In the genomic region with DNA sequence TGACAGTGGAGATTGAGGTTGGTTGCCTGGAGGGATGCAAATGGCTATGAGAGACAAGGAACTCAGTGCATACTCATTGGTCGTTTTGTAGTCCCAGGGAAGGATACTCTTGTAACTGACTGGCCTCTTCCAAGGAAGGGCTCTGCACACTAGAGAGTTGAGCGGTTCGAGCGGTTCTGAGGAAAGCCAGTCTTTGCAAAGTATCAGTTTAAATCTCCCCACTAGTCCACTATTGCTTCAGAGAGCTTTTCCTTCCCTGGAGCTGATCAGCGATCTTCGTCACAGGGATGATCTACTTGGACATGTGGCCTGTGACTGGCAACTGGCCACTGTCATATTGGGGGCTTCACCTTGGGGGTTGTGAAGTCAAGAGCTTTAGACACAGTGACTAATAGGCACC, we compare ENCODE assay signal across 26 mouse cellular contexts. TPM values are rescaled to one million over a fixed set of nuclear protein-coding genes. Genes with fewer than 3 reads are reported as not detected.
DNase-seq lines count a peak whose midpoint lies in the region; ATAC-seq lines count a peak whose summit lies in the region.
"Had no signal": no experiment of that assay in that cellular context is flagged by ENCODE, and none has a peak within 500 bp of the region (broad histone marks: within the 10 kb centered on the region; RNA-seq: fewer than 3 reads in every experiment).

No protein-coding gene starts in this region.

- no peak overlapping the region for H3K4me2 ChIP-seq in hindbrain, embryonic 11.5 days (replicated peaks; ENCODE audit: low read depth, low read length)
- no peak overlapping the region for H3K4me2 ChIP-seq in hindbrain, embryonic 12.5 days (replicated peaks)
- no peak overlapping the region for H3K4me2 ChIP-seq in neural tube, embryonic 15.5 days
- H3K4me2 ChIP-seq: embryonic facial prominence, embryonic 13.5 days; embryonic facial prominence, embryonic 15.5 days; forebrain, embryonic 12.5 days had no signal

- no peak overlapping the region for H3K9ac ChIP-seq in hindbrain, embryonic 11.5 days (ENCODE audit: low read depth, low read length)
- H3K9ac ChIP-seq in hindbrain, embryonic 12.5 days, result no peak overlapping the region
- H3K9ac ChIP-seq in neural tube, embryonic 15.5 days (replicated peaks), result no peak overlapping the region
- H3K9ac ChIP-seq: embryonic facial prominence, embryonic 13.5 days; embryonic facial prominence, embryonic 15.5 days; forebrain, embryonic 12.5 days had no signal

- no peaks in the 10 kb centered on the region for H3K4me1 ChIP-seq in hindbrain, embryonic 11.5 days (replicated peaks; ENCODE audit: control insufficient read depth, insufficient read depth, low read length)
- peaks cover 11% of the 10 kb centered on the region for H3K4me1 ChIP-seq in hindbrain, embryonic 12.5 days
- peaks cover 44% of the 10 kb centered on the region for H3K4me1 ChIP-seq in neural tube, embryonic 15.5 days
- H3K4me1 ChIP-seq: embryonic facial prominence, embryonic 13.5 days; embryonic facial prominence, embryonic 15.5 days had no signal

- no peak for ATAC-seq in hindbrain, embryonic 11.5 days (ENCODE audit: low FRiP score)
- no peak for ATAC-seq in hindbrain, embryonic 12.5 days (ENCODE audit: low FRiP score)
- ATAC-seq in neural tube, embryonic 15.5 days (ENCODE audit: low FRiP score), result no peak
- ATAC-seq: activated CD4-positive, CD25-positive, alpha-beta regulatory T cell, adult 4 months; CD4-positive, CD25-positive, alpha-beta regulatory T cell, adult 4 months; forebrain, embryonic 14.5 days; forebrain, embryonic 16.5 days; Patski had no signal

- H3K4me3 ChIP-seq in hindbrain, embryonic 11.5 days (ENCODE audit: low read depth, low read length), result no peak overlapping the region
- no peak overlapping the region for H3K4me3 ChIP-seq in hindbrain, embryonic 12.5 days
- no peak overlapping the region for H3K4me3 ChIP-seq in neural tube, embryonic 15.5 days (replicated peaks)
- H3K4me3 ChIP-seq: embryonic facial prominence, embryonic 13.5 days; embryonic facial prominence, embryonic 15.5 days; erythroblast, embryonic 14.5 days; forebrain, embryonic 10.5 days; forebrain, embryonic 12.5 days had no signal

- H3K27ac ChIP-seq in hindbrain, embryonic 11.5 days (ENCODE audit: low read depth, low read length), result 0 out of 2 replicates have a peak overlapping the region, but pooled peaks have one; percentile 9
- H3K27ac ChIP-seq in hindbrain, embryonic 12.5 days, result no peak overlapping the region
- H3K27ac ChIP-seq in neural tube, embryonic 15.5 days (replicated peaks), result no peak overlapping the region
- H3K27ac ChIP-seq: embryonic facial prominence, embryonic 13.5 days; embryonic facial prominence, embryonic 15.5 days; forebrain, embryonic 10.5 days; forebrain, embryonic 12.5 days had no signal

- no peaks in the 10 kb centered on the region for H3K36me3 ChIP-seq in hindbrain, embryonic 11.5 days (ENCODE audit: control insufficient read depth, insufficient read depth, low read length)
- H3K36me3 ChIP-seq in hindbrain, embryonic 12.5 days, result peaks cover 8% of the 10 kb centered on the region
- no peaks in the 10 kb centered on the region for H3K36me3 ChIP-seq in neural tube, embryonic 15.5 days
- H3K36me3 ChIP-seq: embryonic facial prominence, embryonic 13.5 days; embryonic facial prominence, embryonic 15.5 days; G1E had no signal

- H3K27me3 ChIP-seq in hindbrain, embryonic 11.5 days (ENCODE audit: control insufficient read depth, insufficient read depth, low read length), result no peaks in the 10 kb centered on the region
- H3K27me3 ChIP-seq in hindbrain, embryonic 12.5 days, result no peaks in the 10 kb centered on the region
- no peaks in the 10 kb centered on the region for H3K27me3 ChIP-seq in neural tube, embryonic 15.5 days (replicated peaks)
- H3K27me3 ChIP-seq: CH12.LX; embryonic facial prominence, embryonic 13.5 days; embryonic facial prominence, embryonic 15.5 days; forebrain, embryonic 12.5 days; Patski had no signal

- H3K9me3 ChIP-seq in hindbrain, embryonic 11.5 days (ENCODE audit: control insufficient read depth, low read length), result no peaks in the 10 kb centered on the region
- peaks cover 7% of the 10 kb centered on the region; the same call in 1 of the 2 replicates for H3K9me3 ChIP-seq in hindbrain, embryonic 12.5 days (replicated peaks)
- H3K9me3 ChIP-seq in neural tube, embryonic 15.5 days (replicated peaks), result no peaks in the 10 kb centered on the region
- H3K9me3 ChIP-seq: embryonic facial prominence, embryonic 13.5 days; embryonic facial prominence, embryonic 15.5 days; G1E had no signal

- WGBS in hindbrain, embryonic 11.5 days, result 87% methylated on average over 6 of the region's 6 CpGs
- 85% methylated on average over 6 of the region's 6 CpGs for WGBS in hindbrain, embryonic 12.5 days
- WGBS in neural tube, embryonic 15.5 days, result 85% methylated on average over 6 of the region's 6 CpGs

- DNase-seq in cerebellum, adult 11 months, result peak; percentile 1
- DNase-seq in cerebellum, adult 18-20 months, result no peak
- DNase-seq in heart, adult 11 months, result peak; percentile 68
- no peak for DNase-seq in heart, adult 9 months (ENCODE audit: low spot score in 2 of 2)
- no peak for DNase-seq in hindbrain, embryonic 11.5 days (ENCODE audit: low spot score)
- DNase-seq in neural tube, embryonic 10.5 days (ENCODE audit: extremely low spot score, low spot score), result peak; percentile 12
- DNase-seq: adrenal gland, adult 8-10 months; adrenal gland, postnatal 14 days; adrenal gland, postnatal 36 days; B cell, adult 2 months; cerebellum, adult 9-10 months; cerebellum, postnatal 36 days had no signal

RNA-seq across cellular contexts. Expression of a gene that starts 28.5 kb away (rescaled TPM):
- 112 and 115 TPM in 2 replicates for polyA plus RNA-seq in hindbrain, embryonic 11.5 days (2014; fragmentation: Nextera tagmentation; extraction: Ambion mirVana)
- 153 and 157 TPM in 2 replicates for polyA plus RNA-seq in hindbrain, embryonic 12.5 days (2016; fragmentation: Nextera tagmentation; extraction: Ambion mirVana)
- 152 and 181 TPM in 2 replicates for polyA plus RNA-seq in neural tube, embryonic 15.5 days (2015; fragmentation: Nextera tagmentation; extraction: Ambion mirVana)
- polyA plus RNA-seq: erythroblast, embryonic 14.5 days had no signal

Comparison
In these comparisons a context has a peak if more than half of its experiments do, and no peak if none do; other contexts are left out.
1. DNase-seq: peak in cerebellum, adult 11 months (single experiment), heart, adult 11 months (single experiment) and neural tube, embryonic 10.5 days (single experiment); none in cerebellum, adult 18-20 months (0 of 2), heart, adult 9 months (0 of 2) and hindbrain, embryonic 11.5 days (single experiment).